Mouse (Mus musculus) G1E (cell line): Measurements from ENCODE around the gene Zfp579. TPM values are rescaled to one million over a fixed set of nuclear protein-coding genes. Genes with fewer than 3 reads are reported as not detected.

ENCODE experiments used
- ATAC-seq: 2 replicates; pipeline ENCODE4 v1.8.0; 2016; ENCODE audit warnings: mild to moderate bottlenecking; ENCODE audit not compliant: insufficient number of reproducible peaks, poor library complexity, low FRiP score, severe bottlenecking; ENCODE audit errors: extremely low read depth
- DNase-seq: peaks from one replicate; pipeline ENCODE4 v3.0.0; 2012; ENCODE audit warnings: low spot score
- H3K27me3 ChIP-seq: 2 replicates; pipeline ENCODE4 v1.6.1; 2012; ENCODE audit warnings: mild to moderate bottlenecking, low read length, inconsistent platforms; ENCODE audit not compliant: insufficient read depth
- H3K36me3 ChIP-seq: replicated peaks from 2 replicates; pipeline ENCODE3; 2012; ENCODE audit warnings: mild to moderate bottlenecking, inconsistent platforms
- H3K4me1 ChIP-seq: 2 replicates; pipeline ENCODE4 v1.6.1; 2012; ENCODE audit warnings: low read depth, low read length, inconsistent platforms, mixed read lengths; ENCODE audit not compliant: insufficient read depth
- H3K4me3 ChIP-seq: 2 replicates; pipeline ENCODE4 v1.5.1; 2012; ENCODE audit warnings: low read depth, mild to moderate bottlenecking, inconsistent platforms, low read length, moderate library complexity, mixed read lengths
- H3K9me3 ChIP-seq: replicated peaks from 2 replicates; pipeline ENCODE4 v1.6.1; 2012; ENCODE audit warnings: inconsistent platforms
- CTCF ChIP-seq: IDR thresholded peaks from 2 replicates; pipeline ENCODE4 v1.5.1; 2012; ENCODE audit warnings: low read depth, low read length, inconsistent platforms, mixed read lengths
- GATA1 ChIP-seq: IDR thresholded peaks from 2 replicates; pipeline ENCODE4 v1.6.1; 2012; ENCODE audit warnings: borderline replicate concordance, low read length, inconsistent platforms, mixed read lengths
- GATA2 ChIP-seq: IDR thresholded peaks from 2 replicates; pipeline ENCODE4 v1.6.1; 2012; ENCODE audit warnings: low read depth, low read length, inconsistent platforms, borderline replicate concordance
- POLR2AphosphoS5 ChIP-seq: IDR thresholded peaks from 2 replicates; pipeline ENCODE4 v1.6.1; 2012; ENCODE audit warnings: low read depth, low read length, inconsistent platforms; ENCODE audit not compliant: insufficient replicate concordance
- TAL1 ChIP-seq: conservative IDR thresholded peaks from 2 replicates; pipeline ENCODE4 v1.6.1; 2012; ENCODE audit warnings: low read depth, low read length, inconsistent platforms, mixed read lengths
- polyA plus RNA-seq: library from polyadenylated mRNA; stranded (reverse); fragments of >175 nt; gene quantifications from 2 replicates; pipeline ENCODE4 v1.2.3, GENCODE M21; 2012
- total RNA-seq, 2 experiments: library from RNA; stranded (forward) in 1 of 2; stranded (reverse) in 1 of 2; fragments of 200-1000 nt in 1 of 2; fragments of >200 nt in 1 of 2; fragmentation: Nextera tagmentation in 1 of 2; gene quantifications; 2 replicates each; pipeline ENCODE4 v1.2.3; 2014 to 2017

Zfp579 gene
- total RNA-seq (2014; fragmentation: Nextera tagmentation) (9.9 TPM in 1 of 2 replicates, not detected in the other), total RNA-seq (2017) (0.71 and 0.87 TPM in 2 replicates), polyA plus RNA-seq (4.1 and 4.2 TPM in 2 replicates)

GRCm38 (mm10) chr7:4996003-4996895, at the start of gene Zfp579:
Gene Zfp579, minus strand, starts transcription at chr7:4996158.
- Histone ChIP-seq H3K36me3 (no peaks in the 10 kb centered on the region), H3K9me3 (peaks cover 14% of the 10 kb centered on the region; the same call in 1 of the 2 replicates), H3K4me3 (peak within 1 kb of the TSS; percentile 46; the same call in 1 of the 2 replicates), H3K4me1 (peaks cover 8% of the 10 kb centered on the region; the same call in 1 of the 2 replicates), H3K27me3 (peaks cover 24% of the 10 kb centered on the region)
- DNase-seq: no peak
- TF ChIP-seq GATA2 (no peak), CTCF (no peak), POLR2AphosphoS5 (no peak), TAL1 (no peak), GATA1 (no peak)
- ATAC-seq: peak; percentile 22; the same call in 1 of the 2 replicates

- DNase-seq: no peak
- 0 out of 2 replicates have a peak, but pooled peaks cover 2% of the 10 kb centered on the region for H3K4me1 ChIP-seq
- no peak for ATAC-seq
- H3K27me3 ChIP-seq: peaks cover 3% of the 10 kb centered on the region; the same call in 1 of the 2 replicates
- H3K36me3 ChIP-seq: peaks cover 14% of the 10 kb centered on the region
- no peak overlapping the region for H3K4me3 ChIP-seq
- TF ChIP-seq CTCF: no peak
- TF ChIP-seq GATA2: no peak
- no peak for TF ChIP-seq GATA1
- TF ChIP-seq TAL1: no peak
- TF ChIP-seq POLR2AphosphoS5: no peak
- H3K9me3 ChIP-seq: no peaks in the 10 kb centered on the region
These were observed 49.0 kb upstream of the Zfp579 start for GRCm38 (mm10) chr7:5044981-5045380.

GRCm38 (mm10) chr7:5038940-5039339, 43.0 kb upstream of the Zfp579 start:
- no peak for DNase-seq
- H3K9me3 ChIP-seq: no peaks in the 10 kb centered on the region
- no peak for TF ChIP-seq GATA2
- TF ChIP-seq GATA1: no peak
- no peak for TF ChIP-seq POLR2AphosphoS5
- no peak for TF ChIP-seq CTCF
- TF ChIP-seq TAL1: no peak
- H3K4me3 ChIP-seq: peak overlapping the region; percentile 75
- no peaks in the 10 kb centered on the region for H3K27me3 ChIP-seq
- no peak for ATAC-seq
- peaks cover 24% of the 10 kb centered on the region for H3K4me1 ChIP-seq
- H3K36me3 ChIP-seq: peaks cover 43% of the 10 kb centered on the region

- no peaks in the 10 kb centered on the region for H3K9me3 ChIP-seq
- H3K4me1 ChIP-seq: peaks cover 24% of the 10 kb centered on the region
- no peaks in the 10 kb centered on the region for H3K27me3 ChIP-seq
- TF ChIP-seq CTCF: no peak
- no peak for TF ChIP-seq GATA1
- TF ChIP-seq TAL1: no peak
- TF ChIP-seq GATA2: no peak
- TF ChIP-seq POLR2AphosphoS5: no peak
- ATAC-seq (peak; percentile 91), DNase-seq (peak; percentile 95)
- peaks cover 46% of the 10 kb centered on the region for H3K36me3 ChIP-seq
- peak within 1 kb of the TSS; percentile 75 for H3K4me3 ChIP-seq
These were observed 42.3 kb upstream of the Zfp579 start, which contains the start of gene Zfp784 for GRCm38 (mm10) chr7:5038109-5038732. Gene Zfp784, minus strand, starts transcription at chr7:5038446.

GRCm38 (mm10) chr7:5037467-5037866, 41.5 kb upstream of the Zfp579 start:
- H3K36me3 ChIP-seq: peaks cover 54% of the 10 kb centered on the region
- TF ChIP-seq GATA2 (no peak), POLR2AphosphoS5 (no peak), GATA1 (no peak), CTCF (no peak), TAL1 (no peak)
- ATAC-seq (no peak), DNase-seq (no peak)
- H3K4me1 ChIP-seq: peaks cover 24% of the 10 kb centered on the region
- H3K9me3 ChIP-seq: no peaks in the 10 kb centered on the region
- H3K4me3 ChIP-seq: peak overlapping the region; percentile 75; the same call in 1 of the 2 replicates
- no peaks in the 10 kb centered on the region for H3K27me3 ChIP-seq

- Histone ChIP-seq H3K4me1 (peaks cover 24% of the 10 kb centered on the region), H3K9me3 (no peaks in the 10 kb centered on the region), H3K4me3 (no peak overlapping the region; the same call in 1 of the 2 replicates), H3K36me3 (peaks cover 58% of the 10 kb centered on the region), H3K27me3 (no peaks in the 10 kb centered on the region)
- TF ChIP-seq GATA2 (no peak), POLR2AphosphoS5 (no peak), CTCF (no peak), TAL1 (no peak), GATA1 (no peak)
- no peak for ATAC-seq
- no peak for DNase-seq
These were observed 41.1 kb upstream of the Zfp579 start for GRCm38 (mm10) chr7:5037026-5037425.
